Mouse (Mus musculus): Measurements from ENCODE around the gene Ctr9.

DNA sequence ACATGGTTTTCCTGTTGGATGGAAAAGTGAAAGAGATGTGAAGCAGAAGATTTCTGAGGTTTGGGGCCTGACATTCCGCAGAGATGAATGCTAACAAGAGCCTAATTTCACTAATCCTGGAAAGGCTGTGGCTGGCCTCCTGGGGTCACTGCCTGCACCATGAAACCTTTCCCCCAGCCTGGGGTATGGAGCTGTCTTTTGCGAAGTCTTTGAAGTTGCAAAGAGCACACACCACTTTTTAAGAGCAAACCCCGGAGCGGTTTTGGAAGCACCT lies 37.6 kb upstream of the Ctr9 start:
- no peak for TF ChIP-seq POLR2A (IDR thresholded peaks at IDR 0.05; ENCODE audit: borderline replicate concordance, control insufficient read depth, low read depth, low read length)
- TF ChIP-seq CTCF (IDR thresholded peaks at IDR 0.05; ENCODE audit: control insufficient read depth, insufficient read depth, low read length): no peak

All from bone marrow, adult 2 months (tissue).